Mouse (Mus musculus) A20 (cell line): ENCODE results near the gene Krt83.

Source experiments
- DNase-seq: peaks from one replicate; pipeline ENCODE4 v3.0.0-alpha.2; 2011; ENCODE audit warnings: low read depth, low spot score

The Krt83 gene

DNA sequence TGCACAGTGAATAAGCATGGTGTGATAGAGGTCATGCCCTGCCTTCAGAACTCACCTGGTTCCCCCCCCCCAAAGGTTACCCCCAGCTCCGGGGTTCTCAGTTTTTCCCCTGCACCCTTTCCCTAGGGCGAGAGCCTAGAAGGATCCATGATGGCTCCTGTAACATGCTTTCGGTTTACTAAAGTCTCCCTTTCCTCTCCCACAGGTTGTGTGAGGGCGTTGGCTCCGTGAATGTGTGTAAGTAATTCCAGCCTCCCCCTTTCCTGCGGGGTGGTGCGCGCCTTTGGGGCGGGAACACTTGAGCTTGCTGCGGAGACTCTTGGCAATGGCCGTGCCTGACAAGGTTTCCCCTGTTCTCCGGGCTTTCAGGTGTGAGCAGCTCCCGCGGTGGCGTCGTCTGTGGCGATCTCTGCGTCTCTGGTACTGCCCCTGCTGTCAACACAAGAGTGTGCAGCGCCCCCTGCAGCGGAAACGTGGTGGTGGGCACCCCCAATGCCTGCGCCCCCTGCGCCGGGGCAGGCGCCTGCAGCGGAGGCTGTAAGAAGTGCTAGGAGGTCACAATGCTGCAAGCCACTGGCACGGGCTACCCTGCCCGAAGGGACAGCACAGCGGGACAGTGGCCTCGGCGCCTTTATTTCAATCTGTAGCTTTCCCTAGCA, 12.2 kb downstream of the Krt83 start:
- no peak for DNase-seq

DNA sequence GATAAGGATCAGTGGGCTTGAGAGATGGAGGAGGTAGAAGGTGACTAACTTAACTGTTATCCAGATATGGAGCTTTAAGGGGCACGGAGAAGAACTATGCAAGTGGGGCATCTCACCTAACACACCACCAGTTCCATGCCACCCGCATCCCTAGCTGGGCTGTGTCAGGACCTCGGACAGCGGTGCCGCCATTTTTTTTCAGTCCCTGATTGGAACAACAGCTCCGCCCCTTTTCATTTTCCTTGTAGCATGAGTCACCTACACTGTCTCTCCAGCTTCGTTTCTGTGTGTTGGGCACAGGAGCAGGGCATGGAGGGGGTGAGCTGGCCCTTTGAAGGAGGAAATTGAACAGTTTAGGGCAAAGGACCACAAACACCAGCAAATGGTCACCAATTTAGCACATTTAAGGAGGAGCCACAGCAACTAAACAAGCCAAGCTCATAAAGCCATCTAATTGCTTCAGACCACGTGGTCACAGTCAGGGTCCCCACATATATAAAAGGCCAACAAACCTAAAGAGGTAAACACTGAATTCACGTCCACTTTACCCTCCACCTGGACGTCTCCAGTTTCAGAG, 18.3 kb downstream of the Krt83 start, which contains the start of gene Krt86:
Gene Krt86, plus strand, starts transcription at position 527 of the 577 bp plus-strand sequence.
- DNase-seq, result no peak

DNA sequence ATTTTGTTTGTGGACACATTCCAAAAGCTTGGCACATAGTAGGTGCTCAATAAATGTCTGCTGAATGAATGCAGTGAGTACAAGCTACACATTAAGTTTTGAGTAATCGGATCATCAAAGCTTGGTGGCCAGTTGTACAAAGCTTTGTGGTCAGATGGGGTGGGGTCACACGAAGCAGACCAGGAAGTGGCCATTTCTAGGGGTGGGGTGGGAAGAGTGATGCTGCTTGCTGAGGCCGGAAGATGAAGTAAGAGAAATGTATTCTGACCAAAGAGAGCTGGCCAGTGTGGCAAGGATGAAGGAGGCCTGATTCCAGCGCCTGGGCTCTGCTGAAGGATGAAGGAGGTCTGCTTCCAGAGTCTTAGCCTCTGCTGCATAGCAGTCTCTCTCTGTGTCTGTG, 22.2 kb downstream of the Krt83 start:
- DNase-seq, result no peak

DNA sequence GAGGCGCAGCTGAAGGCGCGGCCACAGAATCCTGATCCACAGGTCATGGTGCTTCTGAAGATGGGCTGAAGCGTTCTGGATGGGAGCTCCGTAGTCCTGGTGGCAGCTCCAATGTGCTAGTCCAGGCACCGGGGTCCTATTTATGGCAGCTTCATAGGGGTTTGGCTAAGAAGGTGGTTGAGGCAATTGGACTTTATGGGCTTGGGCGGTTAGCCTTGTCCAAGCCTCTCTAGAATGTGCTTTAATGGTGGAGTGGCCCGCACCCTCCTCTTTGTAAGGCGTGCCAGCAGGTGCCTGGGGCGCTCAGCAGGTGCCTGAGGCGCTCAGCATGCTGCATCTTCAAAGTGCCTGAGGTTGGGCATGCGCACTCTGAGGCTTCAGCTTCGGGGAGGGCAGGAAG, 27.7 kb downstream of the Krt83 start, which contains the start of gene Krt81:
Gene Krt81, minus strand, starts transcription at position 101 of the 400 bp plus-strand sequence.
- DNase-seq, result no peak

DNA sequence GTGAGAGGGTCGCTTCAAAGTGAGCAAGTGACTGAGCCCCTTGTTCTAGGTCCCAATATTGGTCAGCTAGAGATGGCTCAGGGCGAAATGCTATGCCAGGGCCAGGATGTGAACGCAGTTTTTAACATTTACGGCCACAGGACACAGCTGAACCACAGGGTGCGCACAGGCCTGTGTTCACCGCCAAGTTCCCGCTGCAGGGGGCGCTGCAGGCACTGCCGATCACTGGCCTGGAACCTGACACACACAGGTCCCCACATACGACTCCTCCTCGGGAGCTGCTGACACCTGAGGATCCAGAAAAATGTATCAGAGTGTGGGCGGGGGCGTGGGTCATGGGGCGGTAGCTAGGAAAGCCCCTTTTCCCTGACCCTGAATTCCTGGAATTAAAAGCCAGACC, 32.0 kb downstream of the Krt83 start:
- peak; percentile 24 for DNase-seq

DNA sequence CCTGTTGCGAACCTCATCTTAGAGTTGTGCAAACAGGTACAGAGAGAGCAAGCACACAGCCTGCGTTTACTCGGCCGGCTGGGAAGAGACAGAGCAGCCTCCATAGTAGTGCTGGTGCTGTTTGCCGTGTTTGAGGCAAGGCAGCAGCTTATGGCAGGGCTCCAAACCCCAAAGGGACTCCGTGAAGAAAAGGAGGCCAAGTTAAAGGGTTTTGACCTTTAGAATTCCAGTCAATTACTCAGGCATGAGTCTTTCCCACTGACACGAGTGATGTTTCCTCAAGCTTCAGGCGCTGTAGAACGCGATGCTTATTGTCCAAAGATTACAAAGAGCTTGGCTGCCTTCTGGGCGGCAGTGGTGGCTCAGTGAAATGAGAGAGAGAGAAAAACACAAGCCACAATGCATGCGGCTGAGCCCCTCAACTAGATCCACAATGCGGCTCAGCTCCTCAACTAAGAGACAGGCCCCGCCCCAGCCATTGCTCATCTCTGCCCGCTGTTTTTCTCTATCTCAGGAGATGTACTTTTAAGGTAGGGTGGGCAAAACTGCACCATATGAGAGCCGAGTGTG, 32.9 kb downstream of the Krt83 start:
- no peak for DNase-seq

DNA sequence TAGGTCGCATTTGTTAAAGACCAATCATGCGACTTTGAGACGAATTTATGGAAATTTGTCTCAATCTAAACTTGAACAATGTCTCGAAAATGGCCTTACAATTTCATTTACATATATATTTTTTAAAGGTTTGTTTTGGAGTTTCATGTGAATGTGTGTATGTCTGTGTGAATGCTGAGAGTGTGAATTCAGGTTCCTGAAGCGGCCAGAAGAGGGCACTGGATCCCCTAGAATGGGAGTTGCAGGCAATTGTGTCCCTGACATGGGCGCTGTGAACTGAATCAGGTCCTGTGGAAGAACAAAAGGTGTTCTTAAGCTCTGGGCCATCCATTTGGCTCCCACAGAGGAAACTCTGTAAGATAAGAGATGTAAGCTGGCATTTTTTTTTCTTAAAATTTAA, 35.4 kb downstream of the Krt83 start:
- DNase-seq, result no peak

DNA sequence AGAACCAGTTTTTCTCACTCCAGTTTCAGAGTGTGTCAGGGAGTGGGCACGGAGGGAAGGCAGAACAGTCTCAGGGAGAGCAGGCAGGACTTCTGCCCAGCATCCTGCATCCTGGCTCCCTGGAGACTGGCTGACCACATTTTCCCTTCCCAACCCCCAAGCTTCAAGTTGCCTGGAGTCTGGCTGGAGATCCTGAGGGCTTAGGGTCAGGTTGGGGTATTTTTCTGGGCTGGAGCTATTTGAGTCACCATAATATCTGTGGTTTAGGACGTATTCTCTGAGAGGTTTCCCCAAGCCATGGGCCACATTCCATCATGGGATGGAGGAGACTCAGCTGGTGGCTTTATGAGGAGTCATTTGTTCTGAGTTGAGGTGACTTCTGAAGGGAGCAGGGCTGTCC, 36.0 kb downstream of the Krt83 start:
- DNase-seq, result no peak

DNA sequence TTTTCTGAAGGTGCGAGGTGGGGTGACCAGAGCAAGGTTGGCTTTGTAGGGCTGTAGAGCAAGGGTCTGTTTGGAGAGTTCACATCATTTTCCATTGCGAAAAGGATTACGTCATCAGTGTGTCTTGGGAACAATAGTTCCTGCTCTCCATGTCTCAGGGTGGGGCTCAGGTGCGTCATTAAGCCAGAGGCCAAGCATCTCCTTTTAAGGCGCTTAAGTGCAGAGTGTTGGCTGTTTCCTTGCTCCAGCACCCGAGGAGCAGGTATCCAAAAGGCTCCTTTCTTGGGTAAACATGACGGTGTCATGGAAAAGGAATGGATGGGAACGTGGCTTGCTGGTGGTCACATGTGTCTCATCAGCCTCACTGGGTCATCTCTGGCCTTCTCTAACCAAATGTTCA, 36.5 kb downstream of the Krt83 start:
- DNase-seq, result no peak

DNA sequence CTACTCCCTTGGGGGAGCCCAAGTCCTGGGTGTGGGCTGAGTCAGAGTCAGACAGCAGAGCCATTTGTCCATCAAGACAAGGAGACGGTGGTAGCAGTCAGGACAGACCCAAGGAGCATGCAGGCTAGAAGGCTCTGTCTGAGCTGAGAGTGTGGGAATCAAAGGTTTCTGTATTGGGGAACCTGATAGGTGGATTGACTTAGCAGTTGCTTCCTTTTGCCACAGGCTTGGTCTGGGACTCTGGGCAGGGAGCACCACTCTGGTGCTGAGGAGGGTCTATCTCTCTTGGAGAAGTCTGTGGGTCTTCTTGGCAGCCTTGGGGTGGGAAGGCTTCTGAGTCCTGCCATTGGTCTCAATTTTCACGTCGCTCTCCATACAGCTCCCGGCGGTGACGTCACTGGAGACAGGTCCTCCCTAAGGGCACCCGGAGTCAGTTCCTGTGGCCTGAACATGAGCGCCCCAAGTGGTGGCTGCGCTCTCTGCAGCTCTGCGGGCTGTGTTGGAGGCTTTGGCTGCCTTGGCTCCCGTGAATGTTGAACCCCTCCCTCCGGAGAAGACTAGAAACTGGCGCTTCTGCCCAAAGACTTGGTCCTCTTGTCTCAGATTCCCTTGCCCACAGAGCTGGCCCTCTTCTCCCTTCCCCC, 38.1 kb downstream of the Krt83 start:
- DNase-seq, result peak; percentile 58

DNA sequence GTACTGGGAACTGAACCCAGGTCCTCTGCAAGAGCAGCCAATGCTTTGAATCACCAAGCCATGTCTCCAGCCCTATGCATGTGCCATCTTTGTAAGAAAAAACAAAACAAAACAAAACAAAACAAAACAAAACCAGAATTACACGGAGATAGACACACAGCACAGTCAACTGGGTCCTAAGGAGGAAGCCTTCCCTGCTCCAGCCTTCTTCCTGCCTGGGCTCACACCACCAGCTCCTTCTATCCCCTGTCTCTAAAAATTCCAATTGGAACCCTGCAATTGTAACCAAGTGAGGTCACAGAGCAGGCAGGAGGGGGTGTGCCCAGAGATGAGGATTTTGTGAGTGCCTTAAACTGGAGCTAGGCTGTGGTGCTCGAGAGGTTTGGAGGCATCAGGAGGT, 43.9 kb downstream of the Krt83 start, which contains the start of gene Krt88:
Gene Krt88, plus strand, starts transcription at position 301 of the 400 bp plus-strand sequence.
- DNase-seq, result no peak

DNA sequence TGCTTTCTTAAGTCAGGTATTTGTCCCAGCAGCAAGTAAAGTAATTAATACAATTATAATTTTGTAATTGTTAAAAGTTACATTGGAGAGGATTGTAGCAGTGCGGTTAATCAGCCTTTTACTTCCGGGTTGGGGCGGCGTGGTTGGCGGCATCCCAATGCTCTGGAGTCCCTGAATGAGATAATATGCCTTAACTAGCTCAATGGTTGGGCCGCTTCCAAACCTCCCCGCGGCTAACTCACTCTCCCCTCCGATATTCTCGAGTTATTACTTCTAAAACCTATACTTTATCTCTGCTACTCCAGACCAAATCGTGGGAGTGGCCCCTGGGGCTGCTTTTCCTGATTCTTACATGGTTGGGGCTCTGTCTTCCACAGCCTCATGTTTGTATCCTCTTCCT, 44.7 kb downstream of the Krt83 start:
- DNase-seq, result no peak

DNA sequence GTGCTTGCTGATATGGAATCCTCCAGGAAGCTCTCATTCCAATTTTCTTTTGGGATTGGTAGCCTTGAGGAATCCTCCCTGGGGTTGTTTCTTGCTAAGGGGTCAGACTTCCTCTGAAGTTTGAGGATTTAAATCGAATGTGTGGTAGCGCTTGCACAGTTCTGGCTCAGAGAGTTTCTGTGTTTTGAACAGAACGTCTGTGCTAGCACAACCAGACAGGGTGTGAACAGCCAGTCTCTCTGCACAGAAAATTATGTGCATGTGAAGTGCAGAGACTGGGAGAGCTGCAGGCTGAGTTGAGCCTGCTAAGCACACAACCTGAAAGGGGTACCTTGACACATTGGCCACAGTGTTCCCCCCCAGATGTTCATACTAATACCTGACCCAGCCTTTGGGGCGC, 50.5 kb downstream of the Krt83 start:
- no peak for DNase-seq

DNA sequence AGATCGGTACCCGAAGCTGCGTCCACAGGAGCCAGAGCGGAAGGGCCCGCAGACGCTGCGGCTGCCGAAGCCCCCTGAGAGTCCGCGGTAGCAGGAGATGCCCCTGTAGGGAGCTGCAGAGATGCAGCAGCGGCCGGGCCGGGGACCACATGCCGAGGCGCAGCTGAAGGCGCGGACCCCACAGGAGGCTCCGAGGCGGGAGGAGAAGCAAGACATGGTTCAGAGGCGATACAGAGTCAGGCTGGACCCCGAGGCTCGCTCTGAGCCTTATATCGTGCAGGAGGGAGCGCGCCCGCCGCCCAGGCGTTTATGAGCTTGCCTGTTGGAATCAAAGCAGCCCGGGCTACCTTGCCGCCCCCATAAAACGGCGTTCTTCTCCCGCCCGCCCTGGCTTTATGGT, 52.8 kb downstream of the Krt83 start, which contains the start of gene Krt87:
Gene Krt87, minus strand, starts transcription at position 250 of the 400 bp plus-strand sequence.
- DNase-seq, result no peak

DNA sequence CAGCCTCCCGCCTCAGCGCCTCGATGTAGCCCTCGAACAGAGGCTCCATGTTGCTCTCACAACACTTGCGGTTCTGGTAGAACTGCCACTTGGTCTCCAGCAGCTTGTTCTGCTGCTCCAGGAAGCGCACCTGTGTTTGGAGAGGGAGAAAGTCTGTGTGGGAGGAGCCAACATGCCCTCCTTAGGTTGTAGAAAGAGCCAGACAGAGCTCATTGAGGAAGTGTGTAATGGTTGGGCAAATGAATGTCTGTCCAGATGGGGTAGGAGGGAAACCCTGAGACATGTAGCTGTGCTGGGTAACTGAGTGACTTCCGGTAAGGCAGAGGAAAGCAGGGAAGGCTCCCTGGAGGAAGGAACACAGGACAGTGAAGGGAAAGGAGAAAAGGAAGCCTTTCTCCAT, 54.7 kb downstream of the Krt83 start:
- DNase-seq, result no peak
